Mouse (Mus musculus) spleen, adult 2 months (tissue): ENCODE results near the gene Rpusd1. TPM values are rescaled to one million over a fixed set of nuclear protein-coding genes. Genes with fewer than 3 reads are reported as not detected.
A peak's percentile ranks its signal among the peaks of the same experiment; 100 is the strongest.

Experiments
- DNase-seq, 2 experiments: peaks; one replicate each; pipeline versions ENCODE4 v3.0.0 to v3.0.0-alpha.2; 2012 to 2021; ENCODE audit warnings: low spot score in 2 of 2, low read depth in 1 of 2
- H3K27ac ChIP-seq: fragments of 200-500 bp; 2 replicates; pipeline ENCODE4 v1.5.1; 2012; ENCODE audit warnings: low read length, inconsistent platforms; ENCODE audit not compliant: insufficient read depth
- H3K27me3 ChIP-seq: fragments of 200-500 bp; 2 replicates; pipeline ENCODE4 v1.6.1; 2012; ENCODE audit warnings: mild to moderate bottlenecking, moderate library complexity, low read length, inconsistent platforms; ENCODE audit not compliant: control insufficient read depth, insufficient read depth
- H3K36me3 ChIP-seq: fragments of 200-500 bp; 2 replicates; pipeline ENCODE4 v1.6.1; 2012; ENCODE audit warnings: mild to moderate bottlenecking, low read length, inconsistent platforms; ENCODE audit not compliant: control insufficient read depth, insufficient read depth
- H3K4me1 ChIP-seq: fragments of 200-500 bp; 2 replicates; pipeline ENCODE4 v1.6.1; 2011; ENCODE audit warnings: inconsistent platforms; ENCODE audit not compliant: control insufficient read depth, insufficient read depth, insufficient read length
- H3K4me3 ChIP-seq: fragments of 200-500 bp; 2 replicates; pipeline ENCODE4 v1.5.1; 2011; ENCODE audit warnings: mild to moderate bottlenecking, inconsistent platforms; ENCODE audit not compliant: insufficient read depth, insufficient read length; ENCODE audit errors: extremely low read depth
- CTCF ChIP-seq: fragments of 200-500 bp; IDR thresholded peaks from 2 replicates; pipeline ENCODE4 v1.5.1; 2011; ENCODE audit warnings: mild to moderate bottlenecking, inconsistent platforms; ENCODE audit not compliant: insufficient read depth, insufficient read length, insufficient replicate concordance; ENCODE audit errors: extremely low read depth
- POLR2A ChIP-seq: fragments of 200-500 bp; IDR thresholded peaks from 2 replicates; pipeline ENCODE4 v1.6.1; 2011; ENCODE audit warnings: low read depth, low read length, inconsistent platforms
- WGBS: fragments of 180-500 bp; shearing (Covaris S2); methylation state at CpG from one replicate; pipeline ENCODE4 v1.1.7; 2018; 5-methylcytosine and 5-hydroxymethylcytosine counted together
- polyA plus RNA-seq: library from polyadenylated mRNA; depleted of rRNA; stranded (reverse); fragments of >200 nt; gene quantifications from 2 replicates; pipeline ENCODE4 v1.2.3, GENCODE M21; 2012

Rpusd1 gene
- polyA plus RNA-seq, 1 experiment = 25.9 TPM

DNA sequence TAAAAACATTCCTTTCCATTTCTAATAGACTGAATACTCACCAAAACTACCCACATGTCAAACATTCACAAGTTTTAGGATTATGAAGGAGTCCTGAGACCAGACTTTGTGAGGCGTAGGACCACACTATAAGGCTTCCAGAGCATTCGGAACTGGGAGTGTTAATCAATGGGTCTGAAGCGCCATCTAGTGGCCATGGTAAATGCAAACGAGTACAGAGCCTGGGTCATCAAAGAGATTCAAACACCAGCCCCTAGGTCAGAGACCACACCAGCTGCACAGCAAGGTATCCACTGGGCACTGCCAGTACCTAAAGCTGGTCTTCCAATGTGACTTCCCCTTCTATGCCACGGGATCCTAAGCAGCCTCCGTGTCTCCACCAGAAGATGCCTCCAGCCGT lies 29.0 kb upstream of the Rpusd1 start:
- 18% methylated on average over 7 of the region's 7 CpGs for WGBS
- Histone ChIP-seq H3K36me3 (no peaks in the 10 kb centered on the region), H3K27ac (no peak overlapping the region), H3K4me1 (no peaks in the 10 kb centered on the region), H3K27me3 (no peaks in the 10 kb centered on the region), H3K4me3 (no peak overlapping the region)
- TF ChIP-seq POLR2A = no peak
- TF ChIP-seq CTCF = peak; percentile 71; the same call in 1 of the 2 replicates
- peak; percentile 35 to 63 for DNase-seq

DNA sequence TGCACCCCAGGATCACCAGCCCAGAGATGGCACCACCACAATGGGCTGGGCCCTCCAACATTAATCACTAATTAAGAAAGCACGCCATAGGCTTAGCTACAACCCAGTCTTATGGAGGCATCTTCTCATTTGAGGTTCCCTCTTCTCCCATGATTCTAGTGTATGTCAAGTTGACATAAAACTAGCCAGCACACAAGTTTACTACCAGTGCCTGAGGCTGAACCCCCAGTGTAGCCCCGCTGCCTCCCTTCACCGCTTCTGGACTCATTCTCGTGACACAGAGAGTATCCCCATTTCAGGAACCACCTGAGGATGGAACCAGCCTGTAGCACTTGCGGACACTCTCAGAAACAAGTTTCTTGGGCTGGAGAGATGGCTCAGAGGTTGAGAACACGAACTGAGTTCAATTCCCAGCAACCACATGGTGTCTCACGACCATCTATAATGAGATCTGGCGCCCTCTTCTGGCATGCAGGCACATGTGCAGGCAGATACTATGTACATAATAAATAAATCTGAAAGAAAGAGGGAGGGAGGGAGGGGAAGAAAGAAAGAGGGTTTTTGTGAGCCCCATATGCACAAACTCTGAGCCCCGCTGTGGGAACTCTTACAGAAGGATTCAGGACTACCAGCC lies 26.5 kb upstream of the Rpusd1 start:
- no peaks in the 10 kb centered on the region for H3K4me1 ChIP-seq
- no peak overlapping the region for H3K27ac ChIP-seq
- H3K36me3 ChIP-seq = no peaks in the 10 kb centered on the region
- no peak for TF ChIP-seq CTCF
- TF ChIP-seq POLR2A = no peak
- H3K4me3 ChIP-seq = no peak overlapping the region
- H3K27me3 ChIP-seq = no peaks in the 10 kb centered on the region
- WGBS = 60% methylated on average over 9 of the region's 9 CpGs
- no peak for DNase-seq

DNA sequence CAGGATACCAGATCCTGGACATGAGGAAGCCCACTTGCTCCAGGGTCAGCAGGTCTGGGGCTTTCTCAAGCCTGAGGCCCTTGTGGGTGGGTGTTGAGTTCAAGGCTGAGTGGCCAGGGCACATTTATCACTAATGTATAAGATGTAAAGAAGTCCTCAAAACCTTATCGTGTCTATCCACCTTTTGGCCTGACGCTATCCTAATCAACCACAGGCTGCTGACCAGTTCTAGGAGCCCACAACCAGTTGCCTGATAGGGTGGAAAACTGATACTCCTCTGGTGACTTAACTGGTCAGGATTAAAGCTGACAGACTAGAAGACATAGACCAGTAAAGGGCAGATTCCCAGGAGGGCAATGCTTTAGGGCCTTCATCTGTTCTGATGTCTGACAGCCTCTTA lies 17.5 kb upstream of the Rpusd1 start:
- 83% methylated on average over 2 of the region's 2 CpGs for WGBS
- Histone ChIP-seq H3K36me3 (no peaks in the 10 kb centered on the region), H3K27ac (no peak overlapping the region), H3K27me3 (no peaks in the 10 kb centered on the region), H3K4me1 (no peaks in the 10 kb centered on the region), H3K4me3 (no peak overlapping the region)
- TF ChIP-seq POLR2A = no peak
- no peak for TF ChIP-seq CTCF
- DNase-seq = no peak

DNA sequence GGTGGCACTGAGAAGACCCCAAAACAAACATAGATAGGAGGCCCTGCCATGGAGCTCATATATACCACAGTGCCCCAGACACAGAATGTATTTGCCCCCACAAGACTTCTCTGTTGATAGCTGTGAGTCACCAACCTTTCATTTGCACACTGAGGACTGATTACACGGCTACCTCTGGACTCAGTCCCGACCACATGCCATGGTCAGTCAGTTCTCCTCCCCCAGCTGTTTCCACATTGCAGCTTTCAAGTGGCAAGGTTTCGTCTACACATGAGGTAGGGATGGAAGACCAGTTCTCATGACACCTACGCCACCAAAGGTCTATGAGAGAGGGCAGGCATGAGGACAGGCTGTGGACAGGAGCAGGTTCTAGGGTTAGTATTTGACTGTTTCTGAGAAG lies 16.3 kb upstream of the Rpusd1 start:
- no peak for DNase-seq
- H3K4me1 ChIP-seq = no peaks in the 10 kb centered on the region
- no peak overlapping the region for H3K4me3 ChIP-seq
- H3K27me3 ChIP-seq = no peaks in the 10 kb centered on the region
- H3K36me3 ChIP-seq = no peaks in the 10 kb centered on the region
- no peak overlapping the region for H3K27ac ChIP-seq
- 68% methylated on average over 4 of the region's 4 CpGs for WGBS
- TF ChIP-seq POLR2A (no peak), CTCF (no peak)

DNA sequence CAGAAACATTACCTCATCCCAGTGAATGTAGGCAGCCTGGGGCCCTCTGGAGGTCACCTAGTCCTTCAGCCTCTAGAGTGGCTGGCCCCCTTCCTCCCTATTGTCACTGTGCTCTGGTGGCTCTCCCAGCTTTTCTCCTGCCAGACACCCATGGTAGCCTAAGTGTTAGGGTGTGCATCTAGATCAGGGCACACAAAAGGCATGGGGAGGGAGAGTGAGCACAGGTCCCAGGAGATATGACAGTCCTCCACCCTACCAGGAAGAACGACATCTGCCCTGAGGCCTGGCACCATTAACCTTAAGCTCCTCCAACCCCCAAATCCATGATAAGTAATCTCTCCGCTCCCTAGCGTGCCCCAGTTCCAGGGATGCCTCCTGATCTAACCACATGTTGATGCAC lies 11.8 kb upstream of the Rpusd1 start:
- peaks cover 8% of the 10 kb centered on the region for H3K27me3 ChIP-seq
- no peaks in the 10 kb centered on the region for H3K4me1 ChIP-seq
- 59% methylated on average over 3 of the region's 3 CpGs for WGBS
- DNase-seq = no peak
- no peak overlapping the region for H3K27ac ChIP-seq
- H3K36me3 ChIP-seq = no peaks in the 10 kb centered on the region
- H3K4me3 ChIP-seq = no peak overlapping the region
- no peak for TF ChIP-seq CTCF
- no peak for TF ChIP-seq POLR2A

DNA sequence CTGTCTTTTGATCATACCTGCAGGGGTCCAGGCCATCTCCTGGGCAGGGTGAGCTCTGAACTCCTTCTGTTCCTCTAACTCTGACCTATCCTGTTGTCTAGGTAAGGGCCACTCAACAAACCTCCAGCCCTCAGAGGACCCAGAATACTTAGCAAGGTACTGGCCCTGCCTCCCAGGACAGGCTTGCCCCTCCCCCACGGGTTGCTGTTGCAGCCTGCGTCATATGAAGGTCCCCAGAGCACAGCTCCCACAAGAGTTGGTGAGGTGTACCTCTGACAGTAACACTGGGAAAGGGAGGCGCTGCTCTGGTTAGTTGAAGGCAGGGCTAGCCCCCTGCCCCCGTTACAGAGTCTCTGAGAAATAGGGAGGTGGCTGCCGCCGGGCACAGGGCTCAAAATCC lies 11.3 kb upstream of the Rpusd1 start:
- H3K4me3 ChIP-seq = no peak overlapping the region
- no peak for DNase-seq
- H3K36me3 ChIP-seq = no peaks in the 10 kb centered on the region
- WGBS = 12% methylated on average over 6 of the region's 6 CpGs
- no peak overlapping the region for H3K27ac ChIP-seq
- TF ChIP-seq CTCF (no peak), POLR2A (no peak)
- H3K27me3 ChIP-seq = peaks cover 8% of the 10 kb centered on the region
- no peaks in the 10 kb centered on the region for H3K4me1 ChIP-seq

- Histone ChIP-seq H3K4me1 (no peaks in the 10 kb centered on the region), H3K27me3 (peaks cover 8% of the 10 kb centered on the region), H3K4me3 (no peak within 1 kb of the TSS), H3K27ac (no peak within 1 kb of the TSS), H3K36me3 (no peaks in the 10 kb centered on the region)
- 2% methylated on average over 45 of the region's 45 CpGs for WGBS
- DNase-seq = no peak
- TF ChIP-seq CTCF = no peak
- no peak for TF ChIP-seq POLR2A
Measured at GRCm38 (mm10) chr17:25716711-25717637, 10.5 kb upstream of the Rpusd1 start, which contains the start of gene Gng13. Gene Gng13, plus strand, starts transcription at chr17:25717171.
